Mouse (Mus musculus) neutrophil, adult 83 days (primary cell): Measurements from ENCODE around the gene Ttll1. TPM values are rescaled to one million over a fixed set of nuclear protein-coding genes. Genes with fewer than 3 reads are reported as not detected.

ENCODE experiments used
- total RNA-seq, 2 experiments: library from RNA; stranded (reverse); gene quantifications; one replicate each; pipeline ENCODE4 v1.2.4; 2023

Ttll1 gene
- total RNA-seq, result 1 to 10 TPM; 4.5 to 5.2 TPM

DNA sequence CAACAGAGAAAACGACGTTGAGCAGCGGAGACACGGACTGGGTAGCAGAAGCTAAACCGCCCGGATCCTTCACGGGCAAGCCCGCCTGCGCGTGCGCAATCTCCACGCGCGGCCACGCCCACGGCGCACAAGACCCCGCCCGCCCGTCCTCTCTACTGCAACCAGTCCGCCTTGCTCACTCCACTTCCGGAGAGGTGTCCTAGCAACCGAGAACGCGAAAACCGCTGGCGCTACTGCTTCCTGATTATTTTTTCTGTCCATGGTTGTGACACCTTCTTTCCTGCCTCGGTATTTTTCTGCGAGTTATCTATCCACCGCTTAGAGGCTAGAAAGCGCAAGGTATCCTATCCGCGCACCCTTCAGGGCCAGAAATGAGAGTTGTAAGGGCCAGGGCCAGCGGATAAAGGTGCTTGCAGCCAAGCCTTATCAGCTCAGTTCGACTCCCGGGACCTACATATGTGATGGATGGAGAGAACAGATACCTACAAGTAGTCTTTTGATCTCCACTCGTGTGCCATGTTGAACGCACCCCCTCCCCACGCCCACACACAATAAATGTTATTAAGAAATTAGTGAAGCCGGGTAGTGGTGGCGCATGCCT is at the start of gene Ttll1:
Gene Ttll1, minus strand, starts transcription at position 89 of the 601 bp plus-strand sequence.

DNA sequence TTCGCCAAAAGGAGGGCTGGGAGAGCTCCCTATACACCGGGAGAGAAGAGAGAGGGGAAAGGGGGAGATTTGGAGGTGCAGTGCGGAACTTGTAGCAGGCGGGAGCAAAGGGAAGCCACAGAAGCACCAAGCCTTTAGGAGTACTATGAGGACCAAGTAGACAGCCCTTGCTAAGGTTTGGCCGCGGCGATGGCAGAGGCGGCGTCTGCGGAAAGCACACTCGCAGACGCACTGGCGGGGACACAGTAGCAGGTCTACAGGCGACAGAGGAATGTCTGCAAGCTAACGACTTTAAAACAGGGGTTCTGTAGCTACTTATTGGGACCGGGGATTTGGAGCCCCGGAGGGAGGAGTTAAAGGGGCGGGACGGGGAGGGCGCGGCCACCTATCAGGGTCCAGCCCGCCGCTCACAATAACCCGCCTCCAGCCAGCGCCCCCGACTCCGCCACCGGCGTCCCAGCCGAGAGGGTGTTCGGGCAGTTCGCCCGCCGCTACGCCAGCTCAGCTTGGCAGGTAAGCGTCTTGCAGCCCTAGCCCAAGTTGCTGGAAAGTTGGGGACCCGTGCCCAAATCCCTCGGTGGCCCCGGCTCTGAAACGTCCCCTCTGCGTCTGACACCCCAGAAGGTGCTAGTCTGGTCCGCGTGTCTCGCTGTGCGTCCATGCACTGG is 15.9 kb upstream of the Ttll1 start, which contains the start of gene Bik:
Gene Bik, plus strand, starts transcription at position 439 of the 668 bp plus-strand sequence.

GRCm38 (mm10) chr15:83464083-83464904 is 46.4 kb downstream of the Ttll1 start, which contains the start of gene Pacsin2:
Gene Pacsin2 (minus strand): TSS chr15:83464606.

Other genes starting within 250 kb of the Ttll1 start
- 10 to 100 TPM; 10.0 to 11.8 TPM for gene Arfgap3, start 160.6 kb downstream of the Ttll1 start, total RNA-seq
- 100 to 1,000 TPM; 110 to 118 TPM for gene Pacsin2, start 46.3 kb downstream of the Ttll1 start, total RNA-seq
- gene Bik, start 16.0 kb upstream of the Ttll1 start, total RNA-seq, result under 1 TPM in 1 of 2 experiments, not detected in 1; 0.37 TPM
- 100 to 1,000 TPM; 235 to 248 TPM for gene Tspo, start 52.7 kb upstream of the Ttll1 start, total RNA-seq
- 1 to 10 TPM; 7.5 to 9.9 TPM for gene Mcat, start 52.9 kb upstream of the Ttll1 start, total RNA-seq
- 10 to 100 TPM in 1 of 2 experiments, 1 to 10 TPM in 1; 8.1 to 10.9 TPM for gene Ttll12, start 84.3 kb upstream of the Ttll1 start, total RNA-seq
- gene Scube1, start 214.1 kb upstream of the Ttll1 start, total RNA-seq, result not detected